Mouse (Mus musculus) liver, postnatal 0 days (tissue): Measurements from ENCODE around the gene Izumo1r. TPM values are rescaled to one million over a fixed set of nuclear protein-coding genes. Genes with fewer than 3 reads are reported as not detected.

Experiments used
- ATAC-seq: fragments of 200-750 bp; cut with Nextera tagmentation; 2 replicates; pipeline ENCODE4 v1.8.0; 2017; ENCODE audit warnings: mild to moderate bottlenecking, moderate library complexity
- DNase-seq: peaks from one replicate; pipeline ENCODE4 v3.0.0-alpha.2; 2016
- H3K27ac ChIP-seq: fragments of 300-500 bp; sonication (generic); 2 replicates; pipeline ENCODE4 v1.5.1; 2014; ENCODE audit warnings: antibody characterized with exemption, moderate library complexity, mild to moderate bottlenecking, low read depth
- H3K27me3 ChIP-seq: fragments of 300-500 bp; sonication (generic); 2 replicates; pipeline ENCODE4 v1.6.1; 2014; ENCODE audit warnings: low read length, control low read depth, mixed read lengths; ENCODE audit not compliant: insufficient read depth
- H3K36me3 ChIP-seq: fragments of 300-500 bp; sonication (generic); replicated peaks from 2 replicates; pipeline ENCODE4 v1.6.1; 2014; ENCODE audit warnings: mild to moderate bottlenecking, control low read depth, low read length, moderate library complexity, mixed read lengths; ENCODE audit not compliant: insufficient read depth
- H3K4me1 ChIP-seq: fragments of 300-500 bp; sonication (generic); 2 replicates; pipeline ENCODE4 v1.6.1; 2014; ENCODE audit warnings: antibody characterized with exemption, mild to moderate bottlenecking, control low read depth; ENCODE audit not compliant: insufficient read depth
- H3K4me2 ChIP-seq: fragments of 300-500 bp; sonication (generic); 2 replicates; pipeline ENCODE4 v1.6.1; 2014; ENCODE audit warnings: low read depth, mild to moderate bottlenecking, low read length, moderate library complexity, mixed read lengths
- H3K4me3 ChIP-seq: fragments of 300-500 bp; sonication (generic); 2 replicates; pipeline ENCODE4 v1.5.1; 2014; ENCODE audit warnings: low read depth, low read length
- H3K9ac ChIP-seq: fragments of 300-500 bp; sonication (generic); replicated peaks from 2 replicates; pipeline ENCODE4 v1.6.1; 2014; ENCODE audit warnings: mild to moderate bottlenecking, moderate library complexity
- H3K9me3 ChIP-seq: fragments of 300-500 bp; sonication (generic); 2 replicates; pipeline ENCODE4 v1.6.1; 2016; ENCODE audit warnings: mild to moderate bottlenecking, control low read depth, low read length, mixed read lengths
- CTCF ChIP-seq: sonication (generic); IDR thresholded peaks from 2 replicates; pipeline ENCODE4 v1.5.1; 2016; ENCODE audit warnings: antibody characterized with exemption, low read depth
- EP300 ChIP-seq: IDR thresholded peaks from 2 replicates; pipeline ENCODE4 v1.6.1; 2016; ENCODE audit warnings: antibody characterized with exemption, low read depth, mild to moderate bottlenecking
- WGBS: fragments of 180-500 bp; shearing (Covaris S2); extraction: QIAGEN DNeasy Blood & Tissue Kit; methylation state at CpG from one replicate; pipeline ENCODE4 v1.1.7; 2014; ENCODE audit not compliant: insufficient replicate concordance; 5-methylcytosine and 5-hydroxymethylcytosine counted together
- polyA plus RNA-seq: library from polyadenylated mRNA; unstranded; fragments of >200 nt; fragmentation: Nextera tagmentation; extraction: Ambion mirVana; gene quantifications from 2 replicates; pipeline ENCODE4 v1.2.1, GENCODE M21; 2015

Gene Izumo1r
- polyA plus RNA-seq, 1 experiment from 2014 or later: not detected

DNA sequence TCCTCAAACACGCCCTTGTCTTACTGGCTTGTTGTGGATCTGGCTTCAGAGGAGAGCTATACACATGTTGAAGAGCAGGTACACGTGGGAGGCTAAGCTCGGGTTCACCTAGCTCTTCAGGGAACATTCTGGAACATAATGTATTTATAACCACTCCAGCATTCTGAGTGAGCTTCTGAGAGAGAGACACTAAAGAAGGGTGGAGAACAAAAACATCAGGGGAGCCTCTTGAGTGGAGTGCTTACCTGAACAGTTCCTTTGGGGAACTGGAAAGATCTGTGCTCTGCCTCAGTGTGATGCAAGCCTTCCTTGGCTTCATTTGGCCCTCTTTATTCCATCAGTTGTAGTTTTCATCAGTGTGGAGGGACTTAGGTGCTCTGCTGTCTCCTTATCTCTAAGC, 35.9 kb upstream of the Izumo1r start:
- Histone ChIP-seq H3K27ac (no peak overlapping the region), H3K4me2 (no peak overlapping the region), H3K36me3 (no peaks in the 10 kb centered on the region), H3K9ac (no peak overlapping the region), H3K4me1 (no peaks in the 10 kb centered on the region), H3K4me3 (no peak overlapping the region), H3K27me3 (no peaks in the 10 kb centered on the region), H3K9me3 (no peaks in the 10 kb centered on the region)
- 76% methylated on average over 3 of the region's 3 CpGs for whole genome bisulfite sequencing
- DNase-seq (no peak), ATAC-seq (no peak)
- TF ChIP-seq EP300: no peak
- no peak for TF ChIP-seq CTCF

GRCm38 (mm10) chr9:14937308-14937707, 33.6 kb upstream of the Izumo1r start:
- H3K9me3 ChIP-seq: no peaks in the 10 kb centered on the region
- H3K9ac ChIP-seq: no peak overlapping the region
- H3K27ac ChIP-seq: no peak overlapping the region
- WGBS: 78% methylated on average over 1 of the region's 1 CpGs
- ATAC-seq: no peak
- H3K4me3 ChIP-seq: no peak overlapping the region
- TF ChIP-seq EP300 (no peak), CTCF (no peak)
- H3K4me1 ChIP-seq: no peaks in the 10 kb centered on the region
- DNase-seq: no peak
- no peaks in the 10 kb centered on the region for H3K27me3 ChIP-seq
- H3K4me2 ChIP-seq: no peak overlapping the region
- no peaks in the 10 kb centered on the region for H3K36me3 ChIP-seq

DNA sequence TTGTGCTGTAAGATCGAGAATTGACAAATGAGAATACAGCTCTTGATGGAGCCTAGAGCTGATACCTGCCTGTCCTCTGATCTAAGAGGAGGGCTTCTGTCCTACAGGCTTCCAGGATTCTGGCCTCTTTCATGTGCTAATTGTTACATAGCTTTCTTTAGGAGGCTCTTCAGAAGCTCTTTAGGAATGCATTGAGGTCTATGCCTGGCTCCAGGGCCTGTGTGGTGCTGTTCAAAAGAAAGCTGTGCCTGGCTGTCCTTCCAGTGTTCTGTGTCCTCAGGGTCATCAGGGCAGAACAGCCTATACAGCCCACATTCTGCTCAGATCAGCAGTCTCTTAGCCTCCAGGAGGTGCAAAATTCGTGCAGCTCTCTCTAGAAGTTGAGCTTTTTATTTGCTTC, 31.1 kb upstream of the Izumo1r start:
- no peak overlapping the region for H3K27ac ChIP-seq
- TF ChIP-seq EP300 (no peak), CTCF (no peak)
- no peak for ATAC-seq
- no peaks in the 10 kb centered on the region for H3K27me3 ChIP-seq
- no peak for DNase-seq
- no peak overlapping the region for H3K4me3 ChIP-seq
- 73% methylated on average over 2 of the region's 2 CpGs for WGBS
- H3K4me1 ChIP-seq: no peaks in the 10 kb centered on the region
- no peaks in the 10 kb centered on the region for H3K36me3 ChIP-seq
- no peak overlapping the region for H3K4me2 ChIP-seq
- no peak overlapping the region for H3K9ac ChIP-seq
- H3K9me3 ChIP-seq: no peaks in the 10 kb centered on the region

DNA sequence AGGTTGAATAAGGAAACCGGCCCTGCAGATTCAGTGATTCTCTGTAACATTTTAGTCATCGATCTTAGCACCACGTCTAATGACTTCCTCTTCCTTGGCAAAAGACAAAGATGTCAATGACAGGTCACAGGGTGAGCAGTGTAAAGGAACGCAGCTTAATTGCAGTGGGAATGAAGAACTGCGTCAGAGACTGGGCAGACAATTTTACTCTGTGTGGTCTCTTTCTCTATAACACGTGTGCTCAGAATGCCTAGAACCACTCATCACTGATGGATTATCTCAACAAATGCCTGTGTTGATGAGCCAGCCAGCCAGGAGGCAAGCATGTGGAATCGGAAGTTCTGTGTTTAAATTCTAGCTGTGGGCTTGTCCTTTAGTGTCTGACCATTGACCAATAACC, 28.2 kb upstream of the Izumo1r start:
- no peaks in the 10 kb centered on the region for H3K9me3 ChIP-seq
- TF ChIP-seq CTCF (no peak), EP300 (no peak)
- H3K4me3 ChIP-seq: no peak overlapping the region
- no peak overlapping the region for H3K4me2 ChIP-seq
- H3K36me3 ChIP-seq: no peaks in the 10 kb centered on the region
- no peaks in the 10 kb centered on the region for H3K27me3 ChIP-seq
- H3K9ac ChIP-seq: no peak overlapping the region
- ATAC-seq (no peak), DNase-seq (no peak)
- WGBS: 36% methylated on average over 7 of the region's 7 CpGs
- H3K27ac ChIP-seq: no peak overlapping the region
- no peaks in the 10 kb centered on the region for H3K4me1 ChIP-seq

DNA sequence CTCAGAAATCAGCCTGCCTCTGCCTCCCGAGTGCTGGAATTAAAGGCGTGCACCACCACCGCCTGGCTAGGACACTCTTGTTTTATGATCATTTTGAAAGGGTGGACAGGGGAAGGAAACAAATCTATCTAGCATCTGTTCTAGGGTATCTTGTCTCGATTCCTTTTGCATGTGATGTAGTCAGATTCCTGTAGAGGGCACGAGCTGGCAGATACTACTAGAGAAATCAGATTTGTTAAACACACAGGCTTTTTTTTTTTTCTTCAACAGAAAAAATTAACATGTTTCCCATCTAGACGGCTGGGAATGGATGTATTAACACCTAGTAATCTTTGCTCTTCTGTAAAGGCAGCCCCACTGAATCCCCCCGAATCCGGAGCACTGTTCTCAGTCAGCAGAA, 27.5 kb upstream of the Izumo1r start:
- 68% methylated on average over 8 of the region's 8 CpGs for WGBS
- no peak overlapping the region for H3K4me3 ChIP-seq
- H3K4me2 ChIP-seq: no peak overlapping the region
- no peaks in the 10 kb centered on the region for H3K36me3 ChIP-seq
- TF ChIP-seq EP300 (no peak), CTCF (no peak)
- ATAC-seq (no peak), DNase-seq (no peak)
- H3K9me3 ChIP-seq: no peaks in the 10 kb centered on the region
- no peaks in the 10 kb centered on the region for H3K4me1 ChIP-seq
- no peaks in the 10 kb centered on the region for H3K27me3 ChIP-seq
- H3K27ac ChIP-seq: no peak overlapping the region
- no peak overlapping the region for H3K9ac ChIP-seq

DNA sequence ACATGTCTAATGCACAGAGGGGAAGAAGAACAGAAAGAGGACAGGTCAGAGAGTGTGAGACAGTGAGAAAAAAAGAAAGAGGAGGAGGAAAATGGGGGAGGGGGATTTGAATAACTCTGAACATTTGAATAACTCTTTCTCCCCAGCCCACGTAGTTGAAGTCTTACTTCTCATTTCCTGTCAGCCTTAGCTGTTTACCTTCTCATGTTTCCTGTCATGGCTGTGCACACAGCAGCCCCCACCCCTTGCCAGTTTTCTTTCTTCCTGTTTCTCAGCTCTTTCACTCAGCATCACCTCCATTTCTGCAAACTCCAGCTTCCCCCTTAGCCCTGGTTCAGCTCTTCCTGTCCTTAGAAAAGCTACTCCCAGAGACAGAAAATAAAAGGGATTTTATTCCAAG, 22.8 kb upstream of the Izumo1r start:
- Histone ChIP-seq H3K4me2 (no peak overlapping the region), H3K9me3 (no peaks in the 10 kb centered on the region), H3K27me3 (no peaks in the 10 kb centered on the region), H3K27ac (no peak overlapping the region), H3K4me3 (no peak overlapping the region), H3K4me1 (no peaks in the 10 kb centered on the region), H3K9ac (no peak overlapping the region), H3K36me3 (no peaks in the 10 kb centered on the region)
- WGBS: 10% methylated on average over 1 of the region's 1 CpGs
- TF ChIP-seq EP300 (no peak), CTCF (no peak)
- ATAC-seq (0 out of 2 replicates have a peak, but pooled peaks have one; percentile 25), DNase-seq (no peak)

DNA sequence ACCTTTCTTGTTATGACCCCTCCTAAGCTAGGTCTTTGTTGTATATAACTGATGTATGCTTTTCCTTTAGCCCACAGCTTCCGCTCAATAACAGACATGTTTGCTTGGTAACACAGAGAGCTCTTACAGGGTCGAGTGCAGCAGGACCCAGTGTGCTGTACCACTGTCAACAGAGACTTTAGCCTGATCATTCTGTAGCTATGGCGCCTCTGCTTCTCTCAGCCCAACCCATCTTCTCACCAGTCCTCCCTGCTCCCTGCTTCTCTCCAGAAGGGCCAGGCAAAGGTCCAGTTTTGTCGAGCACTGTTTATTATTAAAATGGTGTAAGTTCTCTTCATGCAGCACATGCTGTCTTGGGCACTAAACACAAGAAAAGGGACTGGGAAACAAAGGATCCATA, 19.9 kb upstream of the Izumo1r start:
- Histone ChIP-seq H3K36me3 (no peaks in the 10 kb centered on the region), H3K4me3 (no peak overlapping the region), H3K9ac (no peak overlapping the region), H3K4me1 (no peaks in the 10 kb centered on the region), H3K4me2 (no peak overlapping the region), H3K27me3 (no peaks in the 10 kb centered on the region), H3K9me3 (no peaks in the 10 kb centered on the region), H3K27ac (no peak overlapping the region)
- 46% methylated on average over 4 of the region's 4 CpGs for WGBS
- no peak for DNase-seq
- TF ChIP-seq CTCF: no peak
- no peak for TF ChIP-seq EP300
- ATAC-seq: no peak
